Mouse (Mus musculus): Measurements from ENCODE around the gene Fam43b. TPM values are rescaled to one million over a fixed set of nuclear protein-coding genes. Genes with fewer than 3 reads are reported as not detected.

Gene Fam43b
- polyA plus RNA-seq, 1 experiment from 2014 or later, result 8.4 TPM

Other genes with a start within 250 kb of the Fam43b start
- 233 and 263 TPM in 2 replicates for gene Hp1bp3, start 180.2 kb downstream of the Fam43b start, polyA plus RNA-seq (2015; fragmentation: Nextera tagmentation; extraction: Ambion mirVana)
- 6.1 and 9.8 TPM in 2 replicates for gene Sh2d5, start 146.1 kb downstream of the Fam43b start, polyA plus RNA-seq (2015; fragmentation: Nextera tagmentation; extraction: Ambion mirVana)
- gene Kif17, start 146.1 kb downstream of the Fam43b start, polyA plus RNA-seq (2015; fragmentation: Nextera tagmentation; extraction: Ambion mirVana), result 0.98 and 2.2 TPM in 2 replicates
- 184 and 190 TPM in 2 replicates for gene Ddost, start 91.8 kb downstream of the Fam43b start, polyA plus RNA-seq (2015; fragmentation: Nextera tagmentation; extraction: Ambion mirVana)
- 91.0 and 92.8 TPM in 2 replicates for gene Pink1, start 70.2 kb downstream of the Fam43b start, polyA plus RNA-seq (2015; fragmentation: Nextera tagmentation; extraction: Ambion mirVana)
- 1.0 and 1.1 TPM in 2 replicates for gene Cda, start 28.5 kb downstream of the Fam43b start, polyA plus RNA-seq (2015; fragmentation: Nextera tagmentation; extraction: Ambion mirVana)
- 18.4 and 20.2 TPM in 2 replicates for gene Mul1, start 38.1 kb upstream of the Fam43b start, polyA plus RNA-seq (2015; fragmentation: Nextera tagmentation; extraction: Ambion mirVana)
- gene Camk2n1, start 57.8 kb upstream of the Fam43b start, polyA plus RNA-seq (2015; fragmentation: Nextera tagmentation; extraction: Ambion mirVana), result 9.8 and 10.2 TPM in 2 replicates
- gene Vwa5b1, start 239.4 kb upstream of the Fam43b start, polyA plus RNA-seq (2015; fragmentation: Nextera tagmentation; extraction: Ambion mirVana), result 0.72 and 0.79 TPM in 2 replicates

All from forebrain, embryonic 16.5 days (tissue).